In genomic region chr1:136306424-136306823, GRCm38 (mm10) we compare ENCODE assay signal across 9 mouse cellular contexts. TPM values are rescaled to one million over a fixed set of nuclear protein-coding genes. Genes with fewer than 3 reads are reported as not detected.
DNase-seq lines count a peak whose midpoint lies in the region; ATAC-seq lines count a peak whose summit lies in the region.
"Had no signal": no experiment of that assay in that cellular context is flagged by ENCODE, and none has a peak within 500 bp of the region (broad histone marks: within the 10 kb centered on the region; RNA-seq: fewer than 3 reads in every experiment).

No protein-coding gene starts in this region.

- peak; percentile 84 for ATAC-seq in common myeloid progenitor, adult 5-6 weeks (replicated peaks; ENCODE audit: low read depth, poor library complexity, severe bottlenecking)
- no peak for ATAC-seq in activated CD4-positive, CD25-positive, alpha-beta regulatory T cell, adult 4 months

- peak; percentile 45 for DNase-seq in layer of hippocampus, adult 11-12 months (ENCODE audit: low spot score)
- no peak for DNase-seq in layer of hippocampus, postnatal 36 days
- peak; percentile 43 to 47 for DNase-seq in B cell, adult 2 months
- DNase-seq in MN1 (ENCODE audit: low spot score): peak; percentile 41
- DNase-seq in layer of hippocampus, adult 9-10 months (ENCODE audit: low spot score): peak; percentile 36
- DNase-seq in frontal cortex, postnatal 10 days (ENCODE audit: low spot score in 2 of 2): no peak

RNA-seq across cellular contexts. Expression of gene Camsap2, which starts 39.5 kb away (rescaled TPM):
- total RNA-seq in layer of hippocampus, postnatal 36 days (2021): 100 to 1,000 TPM; 136 to 142 TPM
- 25.4 and 27.8 TPM in 2 replicates for total RNA-seq in common myeloid progenitor, adult 5-6 weeks (2017)
- 1 to 10 TPM; 3.7 to 4.7 TPM for polyA plus RNA-seq in activated CD4-positive, CD25-positive, alpha-beta regulatory T cell, adult 4 months (2017; shearing (Covaris generic))

RNA-seq across cellular contexts. Expression of gene Gpr25, which starts 45.8 kb away (rescaled TPM):
- total RNA-seq in layer of hippocampus, postnatal 36 days (2021): 1 to 10 TPM; 5.1 to 6.0 TPM
- not detected in 2 replicates for total RNA-seq in common myeloid progenitor, adult 5-6 weeks (2017)
- not detected for polyA plus RNA-seq in activated CD4-positive, CD25-positive, alpha-beta regulatory T cell, adult 4 months (2017; shearing (Covaris generic))
- polyA plus RNA-seq: embryonic facial prominence, embryonic 12.5 days had no signal

Comparison
In these comparisons a context has a peak if more than half of its experiments do, and no peak if none do; other contexts are left out.
1. DNase-seq: peak in layer of hippocampus, adult 11-12 months (single experiment), B cell, adult 2 months (2 of 2), MN1 (single experiment) and layer of hippocampus, adult 9-10 months (single experiment); none in layer of hippocampus, postnatal 36 days (0 of 2) and frontal cortex, postnatal 10 days (0 of 2).